Mouse (Mus musculus) left cerebral cortex, postnatal 25 days (tissue): ENCODE results near the gene Ptprd. TPM values are rescaled to one million over a fixed set of nuclear protein-coding genes. Genes with fewer than 3 reads are reported as not detected.

Experiments
- DNase-seq, 2 experiments: peaks; one replicate each; pipeline ENCODE4 v3.0.0; 2022; ENCODE audit warnings: low spot score in 2 of 2, mixed read lengths in 1 of 2
- intact Hi-C: fragments of 180-260 bp; cut with DNase I; formaldehyde crosslinking; loops from one replicate; pipeline ENCODE4 v1.15.1; 2025
- total RNA-seq, 2 experiments: library from RNA; stranded (reverse); gene quantifications; 2 replicates each; pipeline ENCODE4 v1.2.3; 2021

Gene Ptprd
- total RNA-seq, 2 experiments from 2014 or later, result 331 to 336 TPM

GRCm38 (mm10) chr4:76313749-76314148 is 1898.0 kb downstream of the Ptprd start:
- intact Hi-C loops, result no loop called here
- no peak for DNase-seq

GRCm38 (mm10) chr4:76312593-76312992 is 1899.2 kb downstream of the Ptprd start:
- intact Hi-C loops, result no loop called here

GRCm38 (mm10) chr4:76305987-76306386 is 1905.8 kb downstream of the Ptprd start:
- intact Hi-C loops, result no loop called here
- DNase-seq, result no peak

More at GRCm38 (mm10) chr4:76312593-76312992, 1899.2 kb downstream of the Ptprd start:
- DNase-seq, result no peak

DNA sequence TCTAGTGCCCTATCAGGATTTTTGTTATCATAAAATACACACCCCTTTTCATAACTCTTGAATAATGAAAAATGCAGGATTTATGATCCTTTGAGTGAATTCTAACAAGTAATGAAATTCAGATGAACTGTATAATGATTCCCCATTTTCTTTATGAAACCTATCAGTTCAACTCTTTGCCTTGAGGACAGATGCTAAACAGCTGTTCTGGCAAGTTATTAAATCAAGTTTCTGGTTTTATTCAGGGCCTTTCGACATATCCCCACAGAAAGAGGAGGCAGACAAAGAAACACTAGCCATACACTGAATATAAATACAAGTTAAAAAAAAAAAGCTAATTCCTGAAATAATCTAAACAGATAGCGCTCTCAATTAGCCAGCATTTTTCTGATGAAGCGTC is 1914.4 kb downstream of the Ptprd start:
- no peak for DNase-seq
- intact Hi-C loops, result no loop called here

DNA sequence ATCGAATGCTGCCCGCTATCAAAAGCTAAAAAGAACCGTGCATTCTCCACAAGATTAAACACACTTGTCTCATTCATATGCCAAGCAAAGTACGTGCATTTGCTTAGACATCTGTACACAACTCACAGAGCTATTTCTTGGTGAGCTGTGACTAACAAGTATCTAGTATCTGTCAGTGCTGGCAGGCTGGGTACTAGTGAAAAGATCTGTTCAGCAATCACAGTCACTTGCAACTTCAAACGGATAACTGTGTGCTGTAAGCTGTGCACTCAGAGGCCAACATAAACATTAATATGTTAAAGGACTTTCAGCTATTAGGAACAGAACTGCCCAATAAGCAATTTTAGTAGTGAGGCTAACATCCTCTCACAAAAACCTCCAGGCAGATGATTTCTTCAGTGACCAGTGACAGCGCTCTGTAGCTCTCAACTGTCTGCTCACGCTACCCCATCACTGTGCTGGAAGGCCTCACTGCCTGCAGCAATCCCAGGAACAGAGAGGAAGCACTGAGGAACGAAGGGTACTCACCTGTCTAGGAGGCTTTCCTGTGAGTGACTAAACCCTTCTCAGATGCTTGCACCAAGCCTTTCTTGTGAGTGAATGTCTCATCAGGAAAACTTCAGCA is 1918.9 kb downstream of the Ptprd start:
- intact Hi-C loops, result no loop called here
- DNase-seq, result no peak

- DNase-seq, result no peak
- intact Hi-C loops, result no loop called here
Observed at GRCm38 (mm10) chr4:76290484-76290818, 1921.3 kb downstream of the Ptprd start.

GRCm38 (mm10) chr4:76289612-76290483 is 1921.9 kb downstream of the Ptprd start:
- DNase-seq, result no peak
- intact Hi-C loops, result loop anchor here (10.0 kb wide), 1 partner anchor 155 kb away; no protein-coding TSS in a partner anchor

DNA sequence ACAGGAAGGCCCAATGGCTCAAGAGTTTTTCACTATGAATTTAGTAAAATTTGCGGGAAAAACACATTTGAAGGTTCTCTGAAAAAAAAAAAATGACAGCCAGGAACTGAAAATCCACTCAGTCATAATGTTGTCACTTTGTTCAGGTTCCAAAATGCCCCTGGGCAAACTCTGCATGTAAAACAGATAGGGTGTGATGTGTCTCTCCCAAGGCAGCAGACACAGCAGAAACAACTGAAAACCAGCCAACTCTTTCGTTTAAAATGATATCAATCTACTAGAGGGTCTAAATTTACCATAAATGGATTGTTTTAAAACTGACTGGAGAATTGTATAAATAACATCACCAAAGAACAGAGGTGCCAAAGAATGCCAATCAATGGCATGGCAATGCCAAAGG is 1925.7 kb downstream of the Ptprd start:
- no peak for DNase-seq
- intact Hi-C loops, result loop anchor here (10.0 kb wide), 1 partner anchor 159 kb away; no protein-coding TSS in a partner anchor

- DNase-seq, result no peak
Observed at GRCm38 (mm10) chr4:76282886-76283285, 1928.9 kb downstream of the Ptprd start.

GRCm38 (mm10) chr4:76262727-76263126 is 1949.0 kb downstream of the Ptprd start:
- no peak for DNase-seq
- intact Hi-C loops, result no loop called here

More at GRCm38 (mm10) chr4:76282886-76283285, 1928.9 kb downstream of the Ptprd start:
- intact Hi-C loops, result loop anchor here (10.0 kb wide), 1 partner anchor 162 kb away; no protein-coding TSS in a partner anchor

GRCm38 (mm10) chr4:76260686-76261085 is 1951.1 kb downstream of the Ptprd start:
- intact Hi-C loops, result no loop called here
- DNase-seq, result no peak

- intact Hi-C loops, result no loop called here
- DNase-seq, result no peak
Observed at GRCm38 (mm10) chr4:76260286-76260685, 1951.5 kb downstream of the Ptprd start.

DNA sequence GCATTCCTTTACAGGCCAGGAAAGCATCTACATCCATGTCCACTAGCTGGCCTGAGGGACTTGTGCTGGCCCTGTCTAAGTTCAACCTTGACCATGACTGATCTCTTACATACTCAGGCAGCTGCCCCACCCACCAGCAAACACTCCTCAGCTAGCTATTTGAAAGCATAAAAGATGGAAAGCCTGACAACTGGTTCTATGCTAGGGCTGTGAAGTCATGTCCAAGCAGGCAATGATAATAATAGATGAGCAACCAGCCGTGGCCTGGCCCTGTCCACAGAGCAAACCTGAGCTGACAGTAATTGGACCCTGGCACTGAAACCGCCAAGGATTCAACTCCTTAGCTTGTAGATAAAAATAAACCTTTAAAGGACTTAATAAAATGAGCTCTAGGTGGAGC is 1952.1 kb downstream of the Ptprd start:
- intact Hi-C loops, result no loop called here
- no peak for DNase-seq

DNA sequence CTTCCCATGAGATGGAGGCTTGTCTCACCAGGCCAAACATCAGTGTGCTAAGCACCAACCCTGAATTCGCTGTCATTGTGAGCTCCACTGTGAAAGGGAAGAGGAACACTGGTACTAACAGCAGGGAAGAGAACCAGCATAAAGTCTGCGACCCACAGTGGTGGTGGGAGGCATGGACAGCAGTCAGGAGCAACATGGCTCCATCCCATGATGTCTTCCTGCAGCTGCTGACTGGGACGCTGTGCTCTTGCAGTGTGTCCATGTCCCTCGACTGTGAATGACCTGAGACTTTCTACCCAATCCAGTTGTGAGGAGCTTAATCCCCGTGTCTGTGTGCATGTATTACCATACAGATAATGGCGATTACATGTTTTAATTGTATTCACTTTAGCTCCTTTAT is 1967.4 kb downstream of the Ptprd start:
- no peak for DNase-seq
- intact Hi-C loops, result no loop called here

DNA sequence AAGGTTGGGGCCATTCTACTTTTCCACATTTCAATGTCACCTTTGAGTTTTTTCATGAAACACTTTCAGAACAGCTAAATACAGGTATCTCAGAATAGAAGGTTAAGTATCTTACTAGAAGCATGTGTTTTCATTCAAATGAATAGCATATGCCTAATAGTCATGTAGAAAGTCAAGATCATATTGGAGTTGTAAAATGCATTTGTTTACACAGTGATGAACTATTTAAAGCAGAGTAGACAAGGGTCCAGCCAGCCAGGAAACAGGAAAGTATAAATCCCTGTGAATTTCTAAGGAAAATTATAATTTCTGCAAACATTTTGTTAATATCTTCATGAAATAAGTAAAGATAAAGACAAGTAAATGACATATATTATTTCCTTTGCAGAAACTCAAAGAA is 1970.2 kb downstream of the Ptprd start:
- intact Hi-C loops, result no loop called here
- DNase-seq, result no peak

DNA sequence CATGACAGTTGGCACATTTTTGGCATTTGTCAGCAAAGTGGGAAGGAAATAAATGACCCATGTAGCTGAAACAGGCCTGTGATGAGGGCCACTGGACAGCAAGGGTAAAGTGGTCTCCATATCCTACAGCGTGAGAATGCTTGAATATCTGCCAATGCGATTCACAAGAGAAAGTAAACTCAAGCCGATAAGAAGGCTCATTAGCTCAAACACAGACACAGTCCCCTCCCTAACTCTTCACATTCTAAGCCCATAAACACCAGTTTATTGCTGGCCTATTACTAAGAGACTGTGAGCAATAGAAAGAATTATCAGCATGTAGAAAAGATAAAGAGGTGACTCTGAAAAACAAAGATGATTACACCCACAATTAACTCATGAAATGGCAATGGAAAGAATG is 1970.6 kb downstream of the Ptprd start:
- intact Hi-C loops, result no loop called here
- no peak for DNase-seq

DNA sequence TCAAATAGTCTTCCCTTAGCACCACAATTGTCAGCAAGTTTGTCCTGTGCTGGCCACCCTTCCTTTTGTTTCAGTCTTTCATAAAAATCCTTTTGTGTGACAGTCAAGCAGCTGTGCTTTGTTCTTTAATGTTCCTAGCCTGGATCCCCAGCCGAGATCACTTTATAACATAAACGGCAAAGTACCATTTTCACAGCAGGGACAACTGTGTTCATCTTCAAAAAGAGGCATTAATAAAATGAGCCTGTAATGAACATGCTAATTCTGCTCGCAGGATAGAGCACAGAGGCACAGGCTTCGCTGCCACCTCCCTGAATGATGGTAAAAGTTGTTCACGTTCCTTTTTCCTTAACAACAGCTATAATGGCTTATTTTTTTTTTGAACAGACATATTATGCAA is 1972.7 kb downstream of the Ptprd start:
- DNase-seq, result no peak
- intact Hi-C loops, result no loop called here

DNA sequence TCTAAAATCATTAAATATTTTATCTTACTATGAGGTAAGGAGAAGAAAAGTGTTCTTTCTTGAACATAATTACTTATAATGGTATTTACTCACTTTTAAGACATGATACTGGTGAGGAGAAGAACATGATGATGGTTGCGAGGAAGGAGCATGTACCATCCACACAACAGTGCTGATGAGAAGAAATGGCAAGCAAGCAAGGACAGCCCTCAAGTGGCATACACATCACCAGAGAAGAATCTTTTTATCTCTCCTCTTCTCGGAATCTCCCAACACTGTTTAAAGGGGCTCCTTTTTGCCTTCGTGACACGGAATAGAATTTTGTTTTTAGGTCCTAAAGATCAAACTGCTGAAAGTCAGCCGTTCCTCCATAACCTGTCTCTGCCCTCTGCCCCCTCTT is 1973.2 kb downstream of the Ptprd start:
- intact Hi-C loops, result no loop called here
- DNase-seq, result no peak

- intact Hi-C loops, result no loop called here
Observed at GRCm38 (mm10) chr4:76237827-76238226, 1973.9 kb downstream of the Ptprd start.

GRCm38 (mm10) chr4:76223720-76224119 is 1988.0 kb downstream of the Ptprd start:
- intact Hi-C loops, result no loop called here
- DNase-seq, result no peak

More at GRCm38 (mm10) chr4:76237827-76238226, 1973.9 kb downstream of the Ptprd start:
- DNase-seq, result no peak

DNA sequence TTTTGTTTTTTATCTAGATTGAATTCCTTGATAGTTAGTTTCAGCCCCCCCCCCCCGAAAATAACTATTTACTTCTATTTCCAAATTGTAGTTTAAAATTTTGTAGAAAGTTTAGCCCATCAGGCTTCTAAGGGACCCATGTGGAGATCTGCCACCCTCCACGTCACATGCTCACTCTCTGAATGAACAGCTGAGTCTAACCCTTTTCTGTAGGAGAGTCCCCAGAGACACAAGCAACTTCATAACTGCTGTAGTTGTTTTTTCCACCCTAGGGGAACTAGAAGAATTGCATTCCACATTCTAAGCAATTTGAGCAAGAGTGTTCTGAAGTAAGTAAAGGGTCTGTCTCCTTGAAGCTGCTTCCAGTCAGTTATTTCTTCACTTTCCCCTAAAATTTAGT is 1989.2 kb downstream of the Ptprd start:
- intact Hi-C loops, result no loop called here

More for the DNA sequence above, 1989.2 kb downstream of the Ptprd start:
- DNase-seq, result no peak
